Mouse (Mus musculus): ENCODE measurements around the gene Olfr969. TPM values are rescaled to one million over a fixed set of nuclear protein-coding genes. Genes with fewer than 3 reads are reported as not detected.

The Olfr969 gene
- polyA plus RNA-seq, 2 experiments: not detected

Other genes with a start within 250 kb of the Olfr969 start
- gene Olfr958, start 236.9 kb upstream of the Olfr969 start, polyA plus RNA-seq (2012; rRNA removed): not detected in 2 replicates
- gene Olfr958, start 236.9 kb upstream of the Olfr969 start, polyA plus RNA-seq (2014; fragmentation: Nextera tagmentation; extraction: Ambion mirVana): not detected in 2 replicates
- not detected in 2 replicates for gene Olfr959, start 215.4 kb upstream of the Olfr969 start, polyA plus RNA-seq (2012; rRNA removed)
- not detected in 2 replicates for gene Olfr959, start 215.4 kb upstream of the Olfr969 start, polyA plus RNA-seq (2014; fragmentation: Nextera tagmentation; extraction: Ambion mirVana)
- gene AW551984, start 186.5 kb upstream of the Olfr969 start, polyA plus RNA-seq (2012; rRNA removed): 1.0 and 1.3 TPM in 2 replicates
- 1.5 and 2.1 TPM in 2 replicates for gene AW551984, start 186.5 kb upstream of the Olfr969 start, polyA plus RNA-seq (2014; fragmentation: Nextera tagmentation; extraction: Ambion mirVana)
- not detected in 2 replicates for gene Olfr148, start 180.3 kb upstream of the Olfr969 start, polyA plus RNA-seq (2012; rRNA removed)
- gene Olfr148, start 180.3 kb upstream of the Olfr969 start, polyA plus RNA-seq (2014; fragmentation: Nextera tagmentation; extraction: Ambion mirVana): not detected in 2 replicates
- gene Olfr960, start 169.6 kb upstream of the Olfr969 start, polyA plus RNA-seq (2012; rRNA removed): not detected in 2 replicates
- gene Olfr960, start 169.6 kb upstream of the Olfr969 start, polyA plus RNA-seq (2014; fragmentation: Nextera tagmentation; extraction: Ambion mirVana): not detected in 2 replicates
- gene Olfr961, start 145.9 kb upstream of the Olfr969 start, polyA plus RNA-seq (2012; rRNA removed): not detected in 2 replicates
- gene Olfr961, start 145.9 kb upstream of the Olfr969 start, polyA plus RNA-seq (2014; fragmentation: Nextera tagmentation; extraction: Ambion mirVana): not detected in 2 replicates
- not detected in 2 replicates for gene Olfr963, start 123.7 kb upstream of the Olfr969 start, polyA plus RNA-seq (2012; rRNA removed)
- not detected in 2 replicates for gene Olfr963, start 123.7 kb upstream of the Olfr969 start, polyA plus RNA-seq (2014; fragmentation: Nextera tagmentation; extraction: Ambion mirVana)
- gene Olfr149, start 83.8 kb upstream of the Olfr969 start, polyA plus RNA-seq (2012; rRNA removed): not detected in 2 replicates
- gene Olfr149, start 83.8 kb upstream of the Olfr969 start, polyA plus RNA-seq (2014; fragmentation: Nextera tagmentation; extraction: Ambion mirVana): not detected in 2 replicates
- gene Olfr965, start 79.6 kb upstream of the Olfr969 start, polyA plus RNA-seq (2012; rRNA removed): not detected in 2 replicates
- not detected in 2 replicates for gene Olfr965, start 79.6 kb upstream of the Olfr969 start, polyA plus RNA-seq (2014; fragmentation: Nextera tagmentation; extraction: Ambion mirVana)
- not detected in 2 replicates for gene Olfr150, start 60.0 kb upstream of the Olfr969 start, polyA plus RNA-seq (2012; rRNA removed)
- not detected in 2 replicates for gene Olfr150, start 60.0 kb upstream of the Olfr969 start, polyA plus RNA-seq (2014; fragmentation: Nextera tagmentation; extraction: Ambion mirVana)
- gene Olfr967, start 44.7 kb upstream of the Olfr969 start, polyA plus RNA-seq (2012; rRNA removed): not detected in 2 replicates
- gene Olfr967, start 44.7 kb upstream of the Olfr969 start, polyA plus RNA-seq (2014; fragmentation: Nextera tagmentation; extraction: Ambion mirVana): not detected in 2 replicates
- not detected in 2 replicates for gene Olfr968, start 7.7 kb upstream of the Olfr969 start, polyA plus RNA-seq (2012; rRNA removed)
- not detected in 2 replicates for gene Olfr968, start 7.7 kb upstream of the Olfr969 start, polyA plus RNA-seq (2014; fragmentation: Nextera tagmentation; extraction: Ambion mirVana)
- gene Olfr970, start 17.9 kb downstream of the Olfr969 start, polyA plus RNA-seq (2012; rRNA removed): not detected in 2 replicates
- not detected in 2 replicates for gene Olfr970, start 17.9 kb downstream of the Olfr969 start, polyA plus RNA-seq (2014; fragmentation: Nextera tagmentation; extraction: Ambion mirVana)
- not detected in 2 replicates for gene Olfr971, start 45.9 kb downstream of the Olfr969 start, polyA plus RNA-seq (2012; rRNA removed)
- gene Olfr971, start 45.9 kb downstream of the Olfr969 start, polyA plus RNA-seq (2014; fragmentation: Nextera tagmentation; extraction: Ambion mirVana): not detected in 2 replicates
- gene Olfr972, start 75.5 kb downstream of the Olfr969 start, polyA plus RNA-seq (2012; rRNA removed): not detected in 2 replicates
- gene Olfr972, start 75.5 kb downstream of the Olfr969 start, polyA plus RNA-seq (2014; fragmentation: Nextera tagmentation; extraction: Ambion mirVana): not detected in 2 replicates
- not detected in 2 replicates for gene Olfr229, start 116.4 kb downstream of the Olfr969 start, polyA plus RNA-seq (2012; rRNA removed)
- gene Olfr229, start 116.4 kb downstream of the Olfr969 start, polyA plus RNA-seq (2014; fragmentation: Nextera tagmentation; extraction: Ambion mirVana): not detected in 2 replicates
- gene Olfr974, start 146.6 kb downstream of the Olfr969 start, polyA plus RNA-seq (2012; rRNA removed): not detected in 2 replicates
- not detected in 2 replicates for gene Olfr974, start 146.6 kb downstream of the Olfr969 start, polyA plus RNA-seq (2014; fragmentation: Nextera tagmentation; extraction: Ambion mirVana)
- gene Olfr975, start 161.1 kb downstream of the Olfr969 start, polyA plus RNA-seq (2012; rRNA removed): not detected in 2 replicates
- gene Olfr975, start 161.1 kb downstream of the Olfr969 start, polyA plus RNA-seq (2014; fragmentation: Nextera tagmentation; extraction: Ambion mirVana): not detected in 2 replicates
- not detected in 2 replicates for gene Olfr976, start 170.2 kb downstream of the Olfr969 start, polyA plus RNA-seq (2012; rRNA removed)
- gene Olfr976, start 170.2 kb downstream of the Olfr969 start, polyA plus RNA-seq (2014; fragmentation: Nextera tagmentation; extraction: Ambion mirVana): not detected in 2 replicates
- gene Olfr978, start 201.2 kb downstream of the Olfr969 start, polyA plus RNA-seq (2012; rRNA removed): not detected in 2 replicates
- gene Olfr978, start 201.2 kb downstream of the Olfr969 start, polyA plus RNA-seq (2014; fragmentation: Nextera tagmentation; extraction: Ambion mirVana): not detected in 2 replicates
- gene Olfr979, start 212.5 kb downstream of the Olfr969 start, polyA plus RNA-seq (2012; rRNA removed): not detected in 2 replicates
- not detected in 2 replicates for gene Olfr979, start 212.5 kb downstream of the Olfr969 start, polyA plus RNA-seq (2014; fragmentation: Nextera tagmentation; extraction: Ambion mirVana)
- not detected in 2 replicates for gene Olfr980, start 218.6 kb downstream of the Olfr969 start, polyA plus RNA-seq (2012; rRNA removed)
- not detected in 2 replicates for gene Olfr980, start 218.6 kb downstream of the Olfr969 start, polyA plus RNA-seq (2014; fragmentation: Nextera tagmentation; extraction: Ambion mirVana)
- not detected in 2 replicates for gene Olfr981, start 230.5 kb downstream of the Olfr969 start, polyA plus RNA-seq (2012; rRNA removed)
- not detected in 2 replicates for gene Olfr981, start 230.5 kb downstream of the Olfr969 start, polyA plus RNA-seq (2014; fragmentation: Nextera tagmentation; extraction: Ambion mirVana)

All from liver, embryonic 14.5 days (tissue).